Mouse (Mus musculus) left cerebral cortex, postnatal 25 days (tissue): ENCODE data around the gene Gm28635. TPM values are rescaled to one million over a fixed set of nuclear protein-coding genes. Genes with fewer than 3 reads are reported as not detected.

Experiments used
- DNase-seq, 2 experiments: peaks; one replicate each; pipeline ENCODE4 v3.0.0; 2022; ENCODE audit warnings: low spot score in 2 of 2, mixed read lengths in 1 of 2
- intact Hi-C: fragments of 180-260 bp; cut with DNase I; formaldehyde crosslinking; loops from one replicate; pipeline ENCODE4 v1.15.1; 2025
- total RNA-seq, 2 experiments: library from RNA; stranded (reverse); gene quantifications; 2 replicates each; pipeline ENCODE4 v1.2.3; 2021

Gene Gm28635
- total RNA-seq, 2 experiments from 2014 or later: 7.7 to 10.0 TPM

DNA sequence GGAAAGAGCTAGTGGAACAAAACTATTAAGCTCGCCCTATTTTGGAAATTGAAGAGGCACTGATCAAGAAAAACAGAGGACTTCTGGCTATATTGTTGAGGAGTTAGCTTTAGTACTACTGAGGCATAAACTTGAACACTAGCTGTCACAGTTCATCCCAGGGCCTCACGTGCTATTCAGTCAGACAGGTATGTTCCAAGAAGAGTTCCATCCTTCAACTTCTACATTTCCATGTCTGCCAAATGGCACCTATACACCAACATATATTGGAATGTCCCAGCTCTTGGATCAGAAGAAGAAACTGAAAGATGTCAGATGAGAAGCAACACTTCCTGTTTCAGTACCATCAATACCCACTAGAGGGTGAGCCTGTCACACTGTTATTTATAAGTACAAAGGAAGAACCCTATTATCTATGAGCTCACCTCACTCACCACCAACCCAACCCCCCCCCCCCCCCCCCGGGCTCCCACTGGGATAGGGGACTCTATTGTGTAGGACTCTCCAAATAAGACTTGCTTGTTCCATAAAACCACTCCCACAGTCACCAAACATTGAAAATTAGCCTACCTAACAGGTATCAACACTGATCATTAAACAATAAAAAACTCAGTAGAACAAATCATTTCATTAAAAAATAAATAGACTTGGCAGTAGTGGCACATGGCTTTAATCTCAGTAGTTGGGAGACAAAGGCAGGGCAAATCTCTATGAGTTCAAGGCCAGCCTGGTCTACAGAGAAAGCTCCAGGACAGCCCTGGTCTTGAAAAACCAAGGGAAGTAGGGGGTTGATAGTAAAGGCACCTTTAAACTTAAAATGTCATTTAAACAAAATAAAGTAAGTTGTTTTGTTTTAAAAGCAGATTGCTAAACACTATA is 60.0 kb downstream of the Gm28635 start:
- DNase-seq: peak; percentile 41 to 58
- intact Hi-C loops: loop anchor here (2.0 kb wide), 1 partner anchor 43 kb away; no protein-coding TSS in a partner anchor

DNA sequence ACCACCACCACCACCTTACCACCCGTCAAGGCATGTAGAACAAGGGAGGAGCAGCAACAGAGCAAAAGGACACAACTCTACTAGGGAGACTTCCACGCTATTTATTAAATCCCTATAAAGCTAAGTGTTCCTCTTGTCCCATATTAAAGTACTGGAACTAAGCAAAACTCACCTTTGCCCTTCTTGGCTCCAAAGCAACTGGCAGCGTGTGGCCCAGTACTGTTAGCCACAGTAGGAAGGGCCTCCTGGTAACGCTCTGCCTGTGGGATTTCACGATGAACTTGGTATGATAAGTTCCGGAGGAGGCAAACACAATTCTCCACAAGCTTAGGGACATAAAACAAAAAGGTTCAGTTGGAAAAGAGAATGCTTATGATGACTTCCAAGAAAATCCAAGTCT is 65.1 kb downstream of the Gm28635 start:
- DNase-seq: no peak
- intact Hi-C loops: no loop called here

DNA sequence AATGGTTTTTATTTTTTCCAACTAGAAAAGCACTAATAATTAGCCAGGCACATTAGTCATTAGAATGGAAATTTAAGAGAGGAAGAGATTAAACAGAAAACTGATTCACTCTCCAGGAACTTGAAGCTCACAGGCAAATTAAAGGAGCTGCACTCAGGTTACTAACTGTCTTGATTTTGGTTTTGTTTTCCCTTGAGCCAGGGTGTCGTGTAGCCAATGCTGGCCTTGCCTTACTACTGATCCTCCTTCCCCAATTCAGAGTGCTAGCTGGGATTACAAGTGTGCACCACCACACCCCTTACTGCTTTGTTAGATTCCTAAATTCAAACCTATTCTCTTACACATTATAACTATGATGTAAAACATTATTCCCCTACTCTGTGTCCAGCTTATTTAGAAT is 70.0 kb downstream of the Gm28635 start:
- DNase-seq: no peak
- intact Hi-C loops: no loop called here

DNA sequence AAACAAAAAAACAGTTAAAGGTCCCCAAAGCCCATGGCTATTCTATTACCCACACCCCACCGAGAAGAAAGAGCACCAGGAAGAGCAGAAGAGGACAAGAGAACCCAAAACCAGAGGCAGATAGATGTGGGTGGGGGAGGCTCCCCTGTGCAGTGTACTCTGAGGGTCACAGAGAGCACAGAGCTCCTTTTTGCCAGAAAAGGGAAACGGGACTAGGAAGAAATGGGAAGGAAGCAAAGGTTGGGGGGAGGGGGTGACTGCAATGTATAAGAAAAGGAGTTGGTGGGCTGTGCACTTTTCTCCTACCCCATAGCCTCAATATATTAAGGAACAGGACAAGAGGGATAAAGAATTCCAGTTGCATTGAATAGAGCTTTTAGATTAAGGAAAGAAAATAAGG is 76.9 kb downstream of the Gm28635 start:
- no peak for DNase-seq
- intact Hi-C loops: no loop called here

DNA sequence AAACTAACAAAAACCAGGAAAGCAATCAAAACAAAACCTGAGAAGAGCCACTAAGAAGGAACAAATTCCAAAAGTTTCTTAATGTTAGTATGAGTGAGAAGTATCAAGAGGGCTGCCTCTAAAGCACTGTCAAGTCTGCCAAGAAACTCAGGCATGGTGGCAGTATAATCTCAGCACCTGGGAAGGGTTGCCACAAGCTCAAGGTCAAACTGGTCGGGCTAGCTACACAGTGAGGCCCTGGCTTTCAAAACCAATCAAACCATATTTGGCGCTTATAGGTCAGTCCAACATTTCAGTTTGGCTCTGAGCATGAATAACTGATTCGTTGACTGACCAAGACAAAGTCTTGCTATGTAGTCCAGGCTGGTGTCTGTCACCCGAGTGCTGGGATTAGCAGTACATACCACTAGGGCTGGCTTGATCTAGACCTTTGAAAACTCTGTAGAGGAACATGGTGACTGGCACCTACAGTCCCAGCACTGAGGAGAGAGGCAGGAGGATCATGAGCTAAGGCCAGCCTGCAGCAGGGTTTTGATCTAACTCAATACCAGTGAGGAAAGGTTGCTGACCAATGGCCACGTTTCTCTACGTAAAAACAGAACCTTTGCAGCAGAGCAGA is 78.5 kb downstream of the Gm28635 start:
- DNase-seq: no peak
- intact Hi-C loops: no loop called here

DNA sequence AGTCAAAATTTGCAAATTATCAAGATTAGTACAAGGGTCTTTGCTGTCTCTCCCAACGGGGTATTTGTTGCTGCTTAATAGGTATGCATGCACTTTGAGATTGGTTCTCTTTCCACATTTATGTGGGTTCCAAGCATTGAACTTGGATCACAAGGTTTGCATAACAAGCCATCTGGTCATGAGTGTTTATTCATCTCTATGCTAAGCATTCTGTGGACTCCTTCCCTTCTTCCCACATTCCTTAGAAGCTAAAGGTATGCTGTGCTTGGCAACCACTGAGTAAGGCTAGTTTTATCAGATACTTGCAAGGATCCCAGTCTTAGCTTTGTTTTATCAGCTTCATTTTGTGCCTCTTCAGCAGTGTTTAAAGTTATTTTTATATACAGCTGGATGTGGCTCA is 80.7 kb downstream of the Gm28635 start:
- peak in 1 of 2 experiments; percentile 35 for DNase-seq
- intact Hi-C loops: no loop called here

DNA sequence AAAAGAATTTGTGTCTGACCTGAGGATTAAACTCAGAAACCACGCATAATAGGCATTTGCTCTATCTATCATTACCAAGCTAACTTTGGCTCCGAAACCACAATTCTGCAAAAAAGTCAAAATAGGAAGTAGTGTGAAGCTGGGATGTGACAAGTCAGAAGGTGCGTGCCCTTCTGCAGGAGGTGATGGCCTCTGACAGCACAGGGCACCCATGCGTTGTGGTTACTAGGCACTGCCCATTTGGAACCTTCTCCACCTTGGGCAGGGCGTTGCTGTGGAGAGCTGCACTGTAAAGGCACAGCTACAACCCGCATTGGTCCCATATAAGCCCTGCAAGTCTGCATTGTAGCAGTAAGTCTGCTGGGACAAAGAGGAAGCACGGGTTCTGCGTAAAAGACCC is 85.0 kb downstream of the Gm28635 start:
- DNase-seq: no peak

DNA sequence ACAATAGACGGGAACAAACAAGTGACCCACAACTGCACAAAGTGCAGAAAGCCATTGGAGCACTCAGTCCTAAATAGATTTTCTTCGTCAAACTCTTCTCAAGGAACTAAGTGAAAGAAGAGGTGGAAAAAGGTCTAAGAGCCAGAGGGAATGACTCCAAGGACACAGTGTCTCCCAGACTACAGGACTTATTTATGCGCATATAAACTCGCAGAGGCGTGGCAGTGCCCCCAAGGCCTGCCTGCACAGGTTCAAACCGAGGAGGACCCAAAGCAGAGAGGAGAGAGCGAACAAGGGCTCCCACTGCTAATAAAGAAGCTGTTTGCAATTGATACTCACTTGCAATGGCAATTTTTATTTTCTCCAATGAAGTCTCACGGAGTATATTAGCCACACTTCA is 92.1 kb downstream of the Gm28635 start:
- intact Hi-C loops: no loop called here
- no peak for DNase-seq

More for the DNA sequence above, 85.0 kb downstream of the Gm28635 start:
- intact Hi-C loops: no loop called here

DNA sequence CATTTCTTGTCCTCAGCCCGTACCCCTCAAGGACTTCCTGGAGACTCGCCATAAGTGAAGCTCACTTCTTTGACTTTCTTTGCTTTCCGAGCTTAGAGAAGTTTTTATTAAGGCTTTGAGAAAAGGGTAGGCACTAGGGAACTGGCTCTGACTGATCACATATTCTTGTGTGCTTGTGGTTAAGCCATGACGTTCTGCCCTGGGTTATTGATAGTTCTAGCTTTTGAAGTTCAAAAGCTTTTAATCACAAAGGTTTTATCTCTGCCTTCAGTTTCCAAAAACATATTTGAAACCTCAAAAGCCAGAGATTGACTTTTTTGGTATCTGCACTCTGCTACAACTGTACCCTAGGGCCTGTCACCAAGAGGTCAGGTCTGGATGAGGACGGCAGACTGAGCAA is 95.6 kb downstream of the Gm28635 start:
- DNase-seq: no peak
- intact Hi-C loops: no loop called here

DNA sequence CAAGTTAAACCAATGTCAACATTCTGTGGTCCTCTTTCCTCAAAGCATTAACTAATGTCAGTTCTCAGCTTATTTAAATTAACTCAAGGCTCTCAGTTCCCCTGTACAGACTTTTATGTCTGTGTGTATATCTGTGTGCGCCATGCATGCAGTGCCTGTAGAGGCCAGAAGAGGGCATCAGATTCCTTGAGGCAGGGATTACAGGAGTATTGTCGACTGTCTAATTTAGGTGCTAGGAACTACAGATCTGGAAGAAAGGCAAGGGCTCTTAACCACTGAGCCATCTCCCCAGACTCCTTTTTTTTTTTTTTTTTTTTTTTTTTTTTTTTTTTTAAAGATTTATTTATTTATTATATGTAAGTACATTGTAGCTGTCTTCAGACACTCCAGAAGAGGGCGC is 96.6 kb downstream of the Gm28635 start:
- intact Hi-C loops: no loop called here
- DNase-seq: no peak

DNA sequence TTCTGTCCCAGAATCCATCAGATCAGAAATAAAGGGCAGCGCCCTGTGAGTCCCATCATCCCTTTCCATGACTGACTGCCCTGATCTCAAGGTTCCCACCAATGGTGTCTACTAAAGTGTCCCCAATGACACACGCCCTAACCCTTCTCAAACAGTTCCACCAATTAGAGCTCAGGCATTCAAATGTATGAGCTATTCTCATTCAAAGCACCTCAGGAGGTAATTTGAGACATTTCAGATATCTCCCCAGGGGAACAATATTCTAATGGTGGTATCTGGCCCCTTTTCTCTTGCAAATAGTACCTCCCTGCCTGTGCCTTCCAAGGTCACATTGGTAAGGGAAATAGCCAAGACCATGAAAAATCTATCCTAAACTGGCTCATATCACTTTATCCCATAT is 98.5 kb downstream of the Gm28635 start:
- no peak for DNase-seq
- intact Hi-C loops: no loop called here

DNA sequence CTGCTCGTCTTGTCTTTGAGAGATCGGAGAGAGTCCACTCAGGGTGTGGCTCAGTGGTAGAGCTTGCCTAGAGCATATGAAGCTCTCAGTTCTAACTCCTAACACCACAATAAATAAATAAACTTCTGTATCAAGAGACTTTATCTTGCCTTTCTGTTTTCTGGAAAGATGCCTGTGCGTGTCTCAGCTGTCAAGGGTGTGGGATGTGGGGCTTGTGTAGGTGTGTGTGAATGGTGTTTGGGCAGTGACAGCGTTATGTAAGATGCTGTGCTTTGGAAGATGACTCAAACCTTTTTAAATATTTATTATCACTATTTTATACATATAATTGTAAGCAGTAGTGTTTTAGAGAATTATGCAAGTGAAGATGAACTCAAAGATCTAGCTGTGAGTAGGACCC is 103.7 kb downstream of the Gm28635 start:
- intact Hi-C loops: no loop called here
- peak; percentile 45 to 91 for DNase-seq

DNA sequence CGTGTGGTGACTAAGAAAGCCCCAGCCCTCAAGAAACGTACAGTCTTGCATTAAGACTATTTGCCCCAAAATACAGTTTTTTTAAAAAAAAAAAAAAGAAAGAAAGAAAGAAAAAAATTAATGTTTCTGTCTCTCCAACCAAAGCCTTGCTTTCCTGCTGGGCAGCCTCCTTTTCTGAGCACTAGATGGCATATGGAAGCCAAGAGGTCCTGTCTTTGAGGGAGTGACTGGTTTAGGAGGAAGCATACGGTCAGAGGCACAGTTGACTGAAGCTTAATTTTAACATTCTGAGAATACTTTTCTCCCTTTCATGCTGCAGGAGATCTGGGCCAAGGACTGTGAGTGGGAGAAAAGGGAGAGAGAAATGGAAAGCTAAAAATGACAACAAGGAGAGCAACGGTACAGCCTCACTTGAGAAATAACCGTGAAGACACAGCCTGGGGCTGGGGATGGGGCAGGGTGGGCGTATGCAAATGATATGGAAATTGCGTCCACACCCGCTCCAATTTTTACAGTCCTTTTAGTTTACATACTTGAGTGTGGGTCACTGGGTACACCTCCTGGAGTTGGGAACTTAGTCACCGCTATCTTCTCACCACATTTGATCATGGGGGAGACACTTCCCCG is 120.8 kb downstream of the Gm28635 start:
- intact Hi-C loops: loop anchor here (5.0 kb wide), 2 partner anchors 45 to 95 kb away; no protein-coding TSS in a partner anchor
- peak; percentile 43 to 94 for DNase-seq

Other genes with a start within 250 kb of the Gm28635 start
- gene Tfpi, start 201.3 kb downstream of the Gm28635 start, total RNA-seq: 1 to 10 TPM; 5.3 to 6.0 TPM
- 10 to 100 TPM; 69.0 to 69.4 TPM for gene Ctnnd1, start 27.3 kb downstream of the Gm28635 start, total RNA-seq
- gene Btbd18, start 19.0 kb downstream of the Gm28635 start, total RNA-seq: not detected
- 10 to 100 TPM; 31.7 to 39.6 TPM for gene Selenoh, start 7.3 kb downstream of the Gm28635 start, total RNA-seq
- gene Med19, start 361 bp upstream of the Gm28635 start, total RNA-seq: 10 to 100 TPM; 30.4 to 32.0 TPM
- 100 to 1,000 TPM; 225 to 235 TPM for gene Tmx2, start 1.1 kb upstream of the Gm28635 start, total RNA-seq
- gene Zdhhc5, start 37.1 kb upstream of the Gm28635 start, total RNA-seq: 10 to 100 TPM; 45.2 to 50.6 TPM
- 1 to 10 TPM; 8.4 to 9.3 TPM for gene Clp1, start 49.3 kb upstream of the Gm28635 start, total RNA-seq
- gene Ypel4, start 56.0 kb upstream of the Gm28635 start, total RNA-seq: 10 to 100 TPM; 66.7 to 69.0 TPM
- gene Gm19426, start 65.6 kb upstream of the Gm28635 start, total RNA-seq: 1 to 10 TPM; 1.2 to 2.3 TPM
- gene Serping1, start 97.4 kb upstream of the Gm28635 start, total RNA-seq: 1 to 10 TPM; 7.3 to 7.5 TPM
- gene Ube2l6, start 120.8 kb upstream of the Gm28635 start, total RNA-seq: 1 to 10 TPM; 5.6 to 8.1 TPM
- gene Smtnl1, start 144.6 kb upstream of the Gm28635 start, total RNA-seq: not detected
- gene Timm10, start 149.0 kb upstream of the Gm28635 start, total RNA-seq: 10 to 100 TPM; 48.1 to 59.6 TPM
- under 1 TPM; 0.18 to 0.69 TPM for gene Slc43a1, start 160.8 kb upstream of the Gm28635 start, total RNA-seq
- 100 to 1,000 TPM in 1 of 2 experiments, 10 to 100 TPM in 1; 87.6 to 102 TPM for gene Rtn4rl2, start 208.7 kb upstream of the Gm28635 start, total RNA-seq